ENCODE assay signal across 29 mouse cellular contexts in genomic region chr11:96369140-96369539, GRCm38 (mm10). TPM values are rescaled to one million over a fixed set of nuclear protein-coding genes. Genes with fewer than 3 reads are reported as not detected.
DNase-seq lines count a peak whose midpoint lies in the region; ATAC-seq lines count a peak whose summit lies in the region.
"Had no signal": no experiment of that assay in that cellular context is flagged by ENCODE, and none has a peak within 500 bp of the region (broad histone marks: within the 10 kb centered on the region; RNA-seq: fewer than 3 reads in every experiment).

No protein-coding gene starts in this region.

- peaks cover 95% of the 10 kb centered on the region for H3K27me3 ChIP-seq in forebrain, embryonic 11.5 days (ENCODE audit: control insufficient read depth, insufficient read depth, low read length)
- peaks cover 97% of the 10 kb centered on the region for H3K27me3 ChIP-seq in forebrain, embryonic 15.5 days
- peaks cover 98% of the 10 kb centered on the region for H3K27me3 ChIP-seq in midbrain, embryonic 11.5 days (ENCODE audit: control insufficient read depth, insufficient read depth, low read length)
- H3K27me3 ChIP-seq in midbrain, embryonic 13.5 days: peaks cover 100% of the 10 kb centered on the region
- H3K27me3 ChIP-seq: Patski had no signal

- no peaks in the 10 kb centered on the region for H3K4me1 ChIP-seq in forebrain, embryonic 11.5 days (replicated peaks; ENCODE audit: control insufficient read depth, insufficient read depth, low read length)
- H3K4me1 ChIP-seq in forebrain, embryonic 15.5 days: no peaks in the 10 kb centered on the region
- H3K4me1 ChIP-seq in midbrain, embryonic 11.5 days (ENCODE audit: control insufficient read depth, insufficient read depth, low read length): no peaks in the 10 kb centered on the region
- no peaks in the 10 kb centered on the region for H3K4me1 ChIP-seq in midbrain, embryonic 13.5 days (replicated peaks)
- H3K4me1 ChIP-seq: embryonic facial prominence, embryonic 13.5 days; forebrain, embryonic 13.5 days had no signal

- no peak overlapping the region for H3K27ac ChIP-seq in forebrain, embryonic 11.5 days (ENCODE audit: low read depth, low read length)
- no peak overlapping the region for H3K27ac ChIP-seq in forebrain, embryonic 15.5 days (replicated peaks)
- no peak overlapping the region for H3K27ac ChIP-seq in midbrain, embryonic 11.5 days (ENCODE audit: low read depth, low read length)
- no peak overlapping the region for H3K27ac ChIP-seq in midbrain, embryonic 13.5 days
- H3K27ac ChIP-seq: embryonic facial prominence, embryonic 13.5 days; embryonic facial prominence, embryonic 15.5 days; forebrain, embryonic 10.5 days; forebrain, embryonic 13.5 days had no signal

- H3K4me2 ChIP-seq in forebrain, embryonic 11.5 days (ENCODE audit: low read depth, low read length, severe bottlenecking): no peak overlapping the region
- H3K4me2 ChIP-seq in forebrain, embryonic 15.5 days (replicated peaks): no peak overlapping the region
- H3K4me2 ChIP-seq in midbrain, embryonic 11.5 days: no peak overlapping the region
- H3K4me2 ChIP-seq in midbrain, embryonic 13.5 days (replicated peaks): no peak overlapping the region
- H3K4me2 ChIP-seq: embryonic facial prominence, embryonic 13.5 days; embryonic facial prominence, embryonic 15.5 days; forebrain, embryonic 13.5 days had no signal

- no peak overlapping the region for H3K4me3 ChIP-seq in forebrain, embryonic 11.5 days (ENCODE audit: low read depth, low read length)
- no peak overlapping the region for H3K4me3 ChIP-seq in forebrain, embryonic 15.5 days
- no peak overlapping the region for H3K4me3 ChIP-seq in midbrain, embryonic 11.5 days (ENCODE audit: low read depth, low read length)
- H3K4me3 ChIP-seq in midbrain, embryonic 13.5 days (replicated peaks): no peak overlapping the region
- H3K4me3 ChIP-seq: embryonic facial prominence, embryonic 13.5 days; embryonic facial prominence, embryonic 15.5 days; erythroblast, embryonic 14.5 days; forebrain, embryonic 10.5 days; forebrain, embryonic 13.5 days had no signal

- peak; percentile 43 for DNase-seq in forebrain, embryonic 11.5 days (ENCODE audit: low spot score)
- peak; percentile 85 for DNase-seq in midbrain, embryonic 11.5 days (ENCODE audit: low spot score, missing footprints)
- no peak for DNase-seq in adrenal gland, adult 8-10 months
- DNase-seq: adrenal gland, postnatal 10 days; adrenal gland, postnatal 25 days; B cell, adult 2 months; cerebellum, adult 11-12 months; cerebellum, adult 2 months; cerebellum, adult 9-11 months; cerebellum, postnatal 14 days; cerebellum, postnatal 36 days; embryo, embryonic 11 days had no signal

- 5% methylated on average over 7 of the region's 7 CpGs for WGBS in forebrain, embryonic 11.5 days
- 9% methylated on average over 7 of the region's 7 CpGs for WGBS in forebrain, embryonic 15.5 days
- WGBS in midbrain, embryonic 11.5 days: 5% methylated on average over 7 of the region's 7 CpGs
- whole genome bisulfite sequencing in midbrain, embryonic 13.5 days: 3% methylated on average over 7 of the region's 7 CpGs

- H3K9ac ChIP-seq in forebrain, embryonic 11.5 days (ENCODE audit: low read length): no peak overlapping the region
- H3K9ac ChIP-seq in forebrain, embryonic 15.5 days (replicated peaks): no peak overlapping the region
- H3K9ac ChIP-seq in midbrain, embryonic 11.5 days (ENCODE audit: low read length): no peak overlapping the region
- no peak overlapping the region for H3K9ac ChIP-seq in midbrain, embryonic 13.5 days (replicated peaks)
- H3K9ac ChIP-seq: embryonic facial prominence, embryonic 13.5 days; embryonic facial prominence, embryonic 15.5 days; forebrain, embryonic 13.5 days had no signal

- no peaks in the 10 kb centered on the region for H3K9me3 ChIP-seq in forebrain, embryonic 11.5 days (ENCODE audit: control insufficient read depth, low read length)
- H3K9me3 ChIP-seq in forebrain, embryonic 15.5 days: no peaks in the 10 kb centered on the region
- no peaks in the 10 kb centered on the region for H3K9me3 ChIP-seq in midbrain, embryonic 11.5 days (ENCODE audit: control insufficient read depth, low read length)
- no peaks in the 10 kb centered on the region for H3K9me3 ChIP-seq in midbrain, embryonic 13.5 days
- H3K9me3 ChIP-seq: embryonic facial prominence, embryonic 13.5 days; embryonic facial prominence, embryonic 15.5 days; forebrain, embryonic 10.5 days; forebrain, embryonic 13.5 days; G1E had no signal

- ATAC-seq in forebrain, embryonic 11.5 days (replicated peaks; ENCODE audit: low FRiP score): no peak
- ATAC-seq in forebrain, embryonic 15.5 days (replicated peaks): no peak
- ATAC-seq in midbrain, embryonic 11.5 days (ENCODE audit: low FRiP score): no peak
- no peak for ATAC-seq in midbrain, embryonic 13.5 days
- ATAC-seq in megakaryocyte, adult 5-6 weeks (ENCODE audit: poor library complexity, severe bottlenecking): peak; percentile 72
- ATAC-seq: activated CD4-positive, CD25-positive, alpha-beta regulatory T cell, adult 4 months; CD4-positive, CD25-positive, alpha-beta regulatory T cell, adult 4 months; forebrain, embryonic 13.5 days; forebrain, embryonic 16.5 days; Patski had no signal

- no peaks in the 10 kb centered on the region for H3K36me3 ChIP-seq in forebrain, embryonic 11.5 days (ENCODE audit: control insufficient read depth, insufficient read depth, low read length)
- H3K36me3 ChIP-seq in forebrain, embryonic 15.5 days: no peaks in the 10 kb centered on the region
- no peaks in the 10 kb centered on the region for H3K36me3 ChIP-seq in midbrain, embryonic 11.5 days (ENCODE audit: control insufficient read depth, insufficient read depth, low read length)
- no peaks in the 10 kb centered on the region for H3K36me3 ChIP-seq in midbrain, embryonic 13.5 days
- H3K36me3 ChIP-seq: embryonic facial prominence, embryonic 13.5 days; embryonic facial prominence, embryonic 15.5 days; forebrain, embryonic 10.5 days; G1E had no signal

RNA-seq across cellular contexts. Expression of gene Hoxb1, which starts 3.6 kb away (rescaled TPM):
- not detected in 2 replicates for polyA plus RNA-seq in forebrain, embryonic 11.5 days (2014; fragmentation: Nextera tagmentation; extraction: Ambion mirVana)
- not detected in 2 replicates for polyA plus RNA-seq in forebrain, embryonic 15.5 days (2015; fragmentation: Nextera tagmentation; extraction: Ambion mirVana)
- not detected in 2 replicates for polyA plus RNA-seq in midbrain, embryonic 11.5 days (2014; fragmentation: Nextera tagmentation; extraction: Ambion mirVana)
- not detected in 2 replicates for polyA plus RNA-seq in midbrain, embryonic 13.5 days (2015; fragmentation: Nextera tagmentation; extraction: Ambion mirVana)
- not detected in 2 replicates for total RNA-seq in megakaryocyte, adult 5-6 weeks (2015)
- total RNA-seq in megakaryocyte, adult 5-6 weeks (2017): not detected in 2 replicates
- not detected for total RNA-seq in adrenal gland, adult 8-10 months (2022)
- total RNA-seq: adrenal gland, postnatal 10 days; adrenal gland, postnatal 25 days; adrenal gland, postnatal 4 days; CH12.LX; common myeloid progenitor, adult 5-6 weeks had no signal
- polyA plus RNA-seq: activated CD4-positive, CD25-positive, alpha-beta regulatory T cell, adult 4 months; CD4-positive, CD25-positive, alpha-beta regulatory T cell, adult 4 months; cerebellum, adult 2 months; embryonic facial prominence, embryonic 13.5 days; embryonic facial prominence, embryonic 15.5 days; erythroblast, embryonic 14.5 days; forebrain, embryonic 10.5 days; forebrain, embryonic 13.5 days; forebrain, embryonic 16.5 days; frontal cortex, adult 2 months; G1E; Patski had no signal

RNA-seq across cellular contexts. Expression of gene Hoxb2, which starts 18.8 kb away (rescaled TPM):
- polyA plus RNA-seq in forebrain, embryonic 11.5 days (2014; fragmentation: Nextera tagmentation; extraction: Ambion mirVana): 0.12 TPM in 1 of 2 replicates, not detected in the other
- not detected in 2 replicates for polyA plus RNA-seq in forebrain, embryonic 15.5 days (2015; fragmentation: Nextera tagmentation; extraction: Ambion mirVana)
- not detected in 2 replicates for polyA plus RNA-seq in midbrain, embryonic 11.5 days (2014; fragmentation: Nextera tagmentation; extraction: Ambion mirVana)
- 0.19 and 0.28 TPM in 2 replicates for polyA plus RNA-seq in midbrain, embryonic 13.5 days (2015; fragmentation: Nextera tagmentation; extraction: Ambion mirVana)
- total RNA-seq in megakaryocyte, adult 5-6 weeks (2015): 0.09 TPM in 1 of 2 replicates, not detected in the other
- 0.77 TPM in 1 of 2 replicates, not detected in the other for total RNA-seq in megakaryocyte, adult 5-6 weeks (2017)
- total RNA-seq in adrenal gland, adult 8-10 months (2022): 10 to 100 TPM; 20.8 to 27.5 (median 23.7) TPM
- total RNA-seq: CH12.LX; common myeloid progenitor, adult 5-6 weeks had no signal
- polyA plus RNA-seq: activated CD4-positive, CD25-positive, alpha-beta regulatory T cell, adult 4 months; erythroblast, embryonic 14.5 days; forebrain, embryonic 10.5 days; forebrain, embryonic 13.5 days; forebrain, embryonic 16.5 days; frontal cortex, adult 2 months; G1E had no signal

RNA-seq across cellular contexts. Expression of gene Hoxb3, which starts 46.0 kb away (rescaled TPM):
- polyA plus RNA-seq in forebrain, embryonic 11.5 days (2014; fragmentation: Nextera tagmentation; extraction: Ambion mirVana): not detected in 2 replicates
- polyA plus RNA-seq in forebrain, embryonic 15.5 days (2015; fragmentation: Nextera tagmentation; extraction: Ambion mirVana): not detected in 2 replicates
- polyA plus RNA-seq in midbrain, embryonic 11.5 days (2014; fragmentation: Nextera tagmentation; extraction: Ambion mirVana): not detected in 2 replicates
- polyA plus RNA-seq in midbrain, embryonic 13.5 days (2015; fragmentation: Nextera tagmentation; extraction: Ambion mirVana): 0.11 TPM in 1 of 2 replicates, not detected in the other
- 0.75 and 1.4 TPM in 2 replicates for total RNA-seq in megakaryocyte, adult 5-6 weeks (2015)
- 0.12 and 0.44 TPM in 2 replicates for total RNA-seq in megakaryocyte, adult 5-6 weeks (2017)
- 10 to 100 TPM; 19.4 to 61.4 (median 27.9) TPM for total RNA-seq in adrenal gland, adult 8-10 months (2022)
- polyA plus RNA-seq: activated CD4-positive, CD25-positive, alpha-beta regulatory T cell, adult 4 months; embryonic facial prominence, embryonic 13.5 days; erythroblast, embryonic 14.5 days; forebrain, embryonic 10.5 days; forebrain, embryonic 13.5 days; forebrain, embryonic 16.5 days; frontal cortex, adult 2 months had no signal

RNA-seq across cellular contexts. Expression of gene Hoxb4, which starts 51.1 kb away (rescaled TPM):
- not detected in 2 replicates for polyA plus RNA-seq in forebrain, embryonic 11.5 days (2014; fragmentation: Nextera tagmentation; extraction: Ambion mirVana)
- not detected in 2 replicates for polyA plus RNA-seq in forebrain, embryonic 15.5 days (2015; fragmentation: Nextera tagmentation; extraction: Ambion mirVana)
- not detected in 2 replicates for polyA plus RNA-seq in midbrain, embryonic 11.5 days (2014; fragmentation: Nextera tagmentation; extraction: Ambion mirVana)
- not detected in 2 replicates for polyA plus RNA-seq in midbrain, embryonic 13.5 days (2015; fragmentation: Nextera tagmentation; extraction: Ambion mirVana)
- total RNA-seq in megakaryocyte, adult 5-6 weeks (2015): 2.9 and 3.4 TPM in 2 replicates
- total RNA-seq in megakaryocyte, adult 5-6 weeks (2017): 3.7 and 4.0 TPM in 2 replicates
- 10 to 100 TPM; 19.9 to 45.3 (median 27.0) TPM for total RNA-seq in adrenal gland, adult 8-10 months (2022)
- total RNA-seq: G1E had no signal
- polyA plus RNA-seq: erythroblast, embryonic 14.5 days; forebrain, embryonic 10.5 days; forebrain, embryonic 13.5 days; forebrain, embryonic 16.5 days; frontal cortex, adult 2 months had no signal
